Mouse (Mus musculus): ENCODE data around the gene Olfr628.
"Not testable (repeated sequence)": the region's sequence is repeated elsewhere in the genome, so short reads cannot be mapped to it uniquely, and the experiment has no call there.

Olfr628 gene

DNA sequence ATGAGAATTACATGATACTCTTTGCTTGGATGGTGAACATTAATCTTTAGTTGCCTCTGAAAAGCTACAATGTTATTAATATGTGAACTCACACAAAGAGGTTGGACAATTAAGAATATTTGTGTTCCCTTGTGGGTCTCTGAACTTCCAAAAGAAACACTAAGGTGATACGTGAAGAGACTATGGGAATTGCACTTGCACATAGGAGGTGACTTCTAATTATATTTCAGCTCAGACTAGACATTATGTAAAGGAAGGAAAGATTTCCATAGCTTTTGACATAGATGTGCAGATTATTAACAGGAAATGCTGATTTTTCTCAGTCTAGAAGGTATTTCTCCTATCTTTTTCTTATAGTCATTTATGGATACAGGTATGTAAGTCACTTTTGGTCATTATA is at the start of gene Olfr628:
Gene Olfr628, plus strand, starts transcription at position 301 of the 400 bp plus-strand sequence.
- no peak for DNase-seq (ENCODE audit: low read depth, low spot score)

DNA sequence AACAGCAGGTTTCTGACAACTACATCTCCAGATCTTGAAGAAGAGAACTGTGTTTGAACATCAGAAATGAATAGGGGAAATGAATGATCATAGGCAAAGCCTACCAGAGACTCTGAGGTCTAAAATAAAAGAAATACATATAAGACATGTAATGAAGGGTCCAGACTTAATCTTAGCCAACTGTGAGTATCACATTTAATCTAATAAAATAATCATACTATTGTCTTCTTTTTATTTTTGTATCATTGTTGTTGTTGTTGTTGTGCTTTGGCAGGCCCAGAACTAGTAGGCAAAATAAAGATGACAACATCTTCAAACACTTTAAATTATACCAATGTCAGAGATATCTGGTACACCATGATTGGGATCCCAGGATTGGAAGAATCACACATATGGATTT is 47.8 kb upstream of the Olfr628 start, which contains the start of gene Olfr625-ps1:
Gene Olfr625-ps1, plus strand, starts transcription at position 301 of the 400 bp plus-strand sequence.
- DNase-seq (ENCODE audit: low read depth, low spot score) = no peak

DNA sequence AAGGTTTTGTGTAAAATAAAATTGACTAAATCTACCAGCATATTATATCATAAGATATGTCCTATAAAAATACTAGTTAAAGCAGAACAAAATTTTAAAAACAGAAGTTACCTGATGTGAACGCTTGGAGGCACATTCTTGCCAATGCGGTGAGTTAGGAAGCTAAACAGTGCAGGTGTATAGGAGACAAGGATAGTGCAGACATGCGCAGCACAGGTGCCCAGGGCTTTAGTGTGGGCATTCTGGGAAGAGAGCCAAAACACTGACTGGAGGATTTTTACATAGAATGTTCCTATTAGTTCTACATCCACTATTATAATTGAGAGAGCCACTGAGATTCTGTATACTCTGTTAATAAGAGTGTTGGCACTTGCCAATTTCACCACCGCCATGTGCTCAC is 30.7 kb upstream of the Olfr628 start:
- DNase-seq (ENCODE audit: low read depth, low spot score) = no peak

DNA sequence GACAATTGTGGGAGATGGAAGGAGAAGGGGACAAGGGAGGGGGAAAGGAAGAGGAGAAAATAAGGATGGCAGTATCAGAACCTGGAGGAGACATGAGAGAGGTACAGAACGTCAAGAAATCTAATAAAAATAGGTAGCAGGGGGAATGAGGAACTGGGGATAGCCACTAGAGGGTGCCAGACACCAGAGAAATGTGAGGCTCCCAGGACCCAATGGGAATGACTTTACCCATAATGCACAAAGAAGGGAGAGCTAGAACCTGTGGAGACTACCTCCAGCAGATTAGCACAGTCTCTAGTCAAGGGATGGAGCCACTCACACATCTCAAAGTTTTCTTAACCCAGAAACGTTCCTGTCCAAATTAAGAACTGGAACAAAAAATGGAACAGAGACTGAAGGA is 18.1 kb upstream of the Olfr628 start:
- DNase-seq (ENCODE audit: low read depth, low spot score) = no peak

DNA sequence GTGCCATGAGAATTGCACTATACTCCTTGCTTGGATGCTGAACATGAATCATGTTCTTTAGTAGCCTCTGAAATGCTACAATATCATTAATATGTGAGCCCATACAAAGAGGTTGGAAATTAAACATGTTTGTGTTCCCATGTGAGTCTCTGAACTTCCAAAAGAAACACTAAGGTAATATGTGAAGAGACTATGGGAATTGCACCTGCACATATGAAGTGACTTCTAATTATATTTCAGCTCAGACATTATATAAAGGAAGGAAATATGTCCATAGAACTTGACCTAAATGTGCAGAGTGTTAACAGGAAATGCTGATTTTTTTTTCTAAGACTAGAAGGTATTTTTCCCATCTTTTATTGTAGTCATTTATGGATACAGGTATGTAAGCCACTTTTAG is 15.8 kb upstream of the Olfr628 start, which contains the start of gene Olfr243:
Gene Olfr243, plus strand, starts transcription at position 301 of the 400 bp plus-strand sequence.
- no peak for DNase-seq (ENCODE audit: low read depth, low spot score)

DNA sequence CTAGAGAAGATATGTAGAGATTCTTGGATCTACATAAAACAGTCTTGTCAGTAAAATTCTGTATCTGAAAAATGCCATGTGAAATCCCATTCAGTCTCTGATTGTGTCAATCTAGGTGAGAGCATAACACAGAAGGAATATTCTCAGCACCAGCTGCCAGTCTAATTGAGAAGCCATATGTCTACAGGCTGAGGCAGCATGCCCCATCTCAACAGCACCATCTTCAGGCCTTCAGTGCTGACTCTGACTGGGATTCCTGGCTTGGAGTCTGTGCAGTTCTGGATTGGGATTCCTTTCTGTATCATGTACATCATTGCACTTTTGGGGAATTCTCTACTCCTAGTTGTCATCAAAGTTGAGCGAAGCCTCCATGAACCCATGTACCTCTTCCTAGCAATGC is 13.8 kb upstream of the Olfr628 start:
- not testable (repeated sequence) for DNase-seq (ENCODE audit: low read depth, low spot score)

DNA sequence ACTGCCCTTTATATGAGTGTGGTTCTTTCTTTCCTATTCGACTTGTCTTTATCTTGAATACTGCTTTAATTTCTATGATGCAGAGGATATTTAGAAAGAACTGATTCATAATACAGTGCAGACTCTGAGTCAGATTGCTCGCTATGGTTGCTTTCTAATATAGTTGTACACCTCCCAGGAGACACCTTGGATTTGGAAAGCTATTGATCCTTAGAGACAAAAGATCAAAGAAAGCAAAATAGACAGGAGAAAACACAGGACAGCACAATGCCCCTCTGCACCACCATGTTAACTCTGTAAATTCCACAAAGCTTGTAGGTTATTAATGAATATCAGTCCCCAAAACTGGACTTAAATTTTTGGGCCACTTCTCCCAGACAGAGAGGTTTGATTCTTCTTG is 14.7 kb downstream of the Olfr628 start, which contains the start of gene Olfr629:
Gene Olfr629, minus strand, starts transcription at position 101 of the 400 bp plus-strand sequence.
- DNase-seq (ENCODE audit: low read depth, low spot score) = no peak

DNA sequence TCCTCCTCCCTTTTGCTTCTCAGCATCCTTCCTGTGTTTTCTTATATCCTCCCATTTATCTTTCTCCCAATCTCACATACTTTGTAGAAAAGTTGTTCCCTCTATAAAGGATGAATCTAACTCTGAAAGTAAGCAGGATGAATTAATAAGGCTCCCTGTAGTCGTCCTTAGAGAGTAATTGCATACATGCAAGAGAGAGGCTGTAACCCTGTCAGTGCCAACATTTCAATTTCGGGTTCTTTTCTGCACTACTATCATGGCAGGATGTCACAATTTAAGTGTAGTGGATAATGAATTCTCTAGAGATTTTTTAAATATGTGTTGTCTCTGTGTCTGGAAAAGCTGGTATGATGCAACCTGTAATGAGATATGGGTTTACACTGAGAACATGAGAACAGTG is 27.1 kb downstream of the Olfr628 start, which contains the start of gene Olfr630:
Gene Olfr630, minus strand, starts transcription at position 101 of the 400 bp plus-strand sequence.
- no peak for DNase-seq (ENCODE audit: low read depth, low spot score)

DNA sequence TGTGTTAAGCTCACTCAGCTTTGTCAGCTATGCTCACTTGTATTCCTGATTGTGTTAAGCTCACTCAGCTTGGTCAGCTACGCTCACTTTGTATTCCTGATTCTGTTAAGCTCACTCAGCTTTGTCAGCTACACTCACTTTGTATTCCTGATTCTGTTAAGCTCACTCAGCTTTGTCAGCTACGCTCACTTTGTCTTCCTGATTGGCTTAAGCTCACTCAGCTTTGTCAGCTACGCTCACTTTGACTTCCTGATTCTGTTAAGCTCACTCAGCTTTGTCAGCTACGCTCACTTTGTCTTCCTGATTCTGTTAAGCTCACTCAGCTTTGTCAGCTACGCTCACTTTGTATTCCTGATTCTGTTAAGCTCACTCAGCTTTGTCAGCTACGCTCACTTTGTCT is 32.0 kb downstream of the Olfr628 start:
- not testable (repeated sequence) for DNase-seq (ENCODE audit: low read depth, low spot score)

DNA sequence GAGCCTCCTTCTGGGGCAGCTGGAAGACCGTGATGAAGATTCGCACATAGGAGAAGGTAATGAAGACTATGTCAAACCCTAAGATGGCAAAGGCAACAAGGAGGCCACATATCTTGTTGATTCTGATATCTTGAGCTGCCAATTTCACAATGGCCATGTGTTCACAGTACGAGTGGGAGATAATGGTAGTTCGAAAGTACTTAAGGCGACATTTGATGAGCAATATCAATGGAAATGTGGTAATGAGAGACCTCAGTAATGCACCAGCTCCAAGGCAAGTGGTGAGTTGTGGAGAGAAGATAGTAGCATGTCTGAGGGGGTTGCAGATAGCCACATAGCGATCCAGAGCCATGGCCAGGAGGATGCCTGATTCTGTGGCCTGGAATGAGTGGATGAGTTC is 37.5 kb downstream of the Olfr628 start:
- not testable (repeated sequence) for DNase-seq (ENCODE audit: low read depth, low spot score)

DNA sequence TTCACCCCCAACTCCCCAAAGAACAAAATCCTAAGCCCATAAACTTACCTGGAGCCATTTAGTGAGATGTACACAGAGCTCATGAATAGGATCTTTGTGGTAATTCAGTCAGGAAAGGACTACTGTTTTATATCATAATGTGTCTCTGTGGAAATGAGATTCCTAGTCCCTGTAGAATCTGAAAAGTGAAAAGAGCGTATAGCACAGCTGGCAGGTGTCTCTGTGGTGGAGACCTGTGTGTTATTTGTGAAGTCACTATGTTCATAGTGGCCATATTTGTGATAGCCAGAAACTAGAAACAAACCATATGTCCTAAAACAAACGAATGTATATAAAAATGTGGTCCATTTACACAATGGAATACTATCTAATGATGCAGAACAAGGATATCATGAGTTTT is 41.3 kb downstream of the Olfr628 start, which contains the start of gene Olfr69:
Gene Olfr69, minus strand, starts transcription at position 101 of the 400 bp plus-strand sequence.
- no peak for DNase-seq (ENCODE audit: low read depth, low spot score)

DNA sequence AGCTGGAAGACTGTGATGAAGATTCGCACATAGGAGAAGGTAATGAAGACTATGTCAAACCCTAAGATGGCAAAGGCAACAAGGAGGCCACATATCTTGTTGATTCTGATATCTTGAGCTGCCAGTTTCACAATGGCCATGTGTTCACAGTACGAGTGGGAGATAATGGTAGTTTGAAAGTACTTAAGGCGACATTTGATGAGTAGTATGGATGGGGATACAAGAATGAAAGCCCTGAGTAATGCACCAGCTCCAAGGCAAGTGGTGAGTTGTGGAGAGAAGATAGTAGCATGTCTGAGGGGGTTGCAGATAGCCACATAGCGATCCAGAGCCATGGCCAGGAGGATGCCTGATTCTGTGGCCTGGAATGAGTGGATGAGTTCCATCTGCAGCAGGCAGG is 47.5 kb downstream of the Olfr628 start:
- not testable (repeated sequence) for DNase-seq (ENCODE audit: low read depth, low spot score)

DNA sequence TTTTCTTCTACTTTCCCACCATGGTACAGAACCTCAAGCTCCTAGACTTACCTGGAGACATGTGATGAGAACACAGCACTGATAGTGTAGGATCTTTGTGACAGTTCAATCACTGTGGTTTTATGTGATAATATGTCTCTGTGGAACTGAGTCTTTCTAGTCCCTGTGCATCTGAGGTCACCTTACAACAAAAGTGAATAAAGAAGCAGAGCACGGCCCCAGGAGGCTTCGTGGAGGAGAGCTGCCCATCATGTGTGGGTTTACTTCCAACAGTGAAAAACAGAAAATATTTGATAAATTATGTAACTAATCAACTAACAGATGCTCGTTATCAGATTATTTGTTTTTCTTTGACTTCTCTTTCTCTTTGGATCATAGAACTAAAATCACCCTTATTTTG is 49.4 kb downstream of the Olfr628 start, which contains the start of gene Olfr68:
Gene Olfr68, minus strand, starts transcription at position 101 of the 400 bp plus-strand sequence.
- no peak for DNase-seq (ENCODE audit: low read depth, low spot score)

Data from skeletal muscle tissue, adult 2 months (tissue).